Mouse (Mus musculus): ENCODE measurements at regions not wholly inside any gene's neighbourhood (a gene's known extent, or its start where the extent isn't known, plus 50 kb on each side); places are given as distances from the start of the nearest gene placed in this dataset.

DNA sequence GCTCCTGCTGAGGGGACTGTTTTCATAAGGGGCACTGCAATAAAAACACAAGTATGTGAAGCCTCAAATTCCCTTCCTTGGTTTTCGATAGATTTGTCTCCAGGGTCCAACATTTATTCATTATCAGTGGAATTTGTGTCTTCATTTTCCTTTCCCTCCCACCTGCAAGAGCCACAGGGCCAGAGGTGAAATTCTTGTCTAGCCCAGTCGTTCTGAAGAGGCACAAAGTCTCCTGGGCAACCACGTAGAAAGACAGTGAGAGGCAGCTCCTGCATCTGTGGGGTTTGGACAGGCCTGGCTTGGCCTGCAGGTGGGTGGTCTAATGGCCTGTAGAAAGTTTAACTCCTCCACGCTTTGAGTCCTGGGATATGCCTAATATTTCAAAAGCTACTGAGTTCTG, 211.3 kb upstream of the Daam1 start:
- TF ChIP-seq CTCF (conservative IDR thresholded peaks at IDR 0.05; ENCODE audit: low read length), result no peak
- no peak for TF ChIP-seq POU5F1 (IDR thresholded peaks at IDR 0.05; ENCODE audit: borderline replicate concordance, low read length)
- no peak for TF ChIP-seq NANOG (IDR thresholded peaks at IDR 0.05; ENCODE audit: borderline replicate concordance, low read length)
